Mouse (Mus musculus) c-Kit-positive CD71-positive TER-119-positive erythroid progenitor cells, embryonic 14.5 days (primary cell): ENCODE measurements around the gene Slamf6.
"Not testable (repeated sequence)": the region's sequence is repeated elsewhere in the genome, so short reads cannot be mapped to it uniquely, and the experiment has no call there.

Experiments used
- DNase-seq: peaks from one replicate; pipeline ENCODE4 v3.0.0-alpha.2; 2013; ENCODE audit warnings: low spot score

The Slamf6 gene

DNA sequence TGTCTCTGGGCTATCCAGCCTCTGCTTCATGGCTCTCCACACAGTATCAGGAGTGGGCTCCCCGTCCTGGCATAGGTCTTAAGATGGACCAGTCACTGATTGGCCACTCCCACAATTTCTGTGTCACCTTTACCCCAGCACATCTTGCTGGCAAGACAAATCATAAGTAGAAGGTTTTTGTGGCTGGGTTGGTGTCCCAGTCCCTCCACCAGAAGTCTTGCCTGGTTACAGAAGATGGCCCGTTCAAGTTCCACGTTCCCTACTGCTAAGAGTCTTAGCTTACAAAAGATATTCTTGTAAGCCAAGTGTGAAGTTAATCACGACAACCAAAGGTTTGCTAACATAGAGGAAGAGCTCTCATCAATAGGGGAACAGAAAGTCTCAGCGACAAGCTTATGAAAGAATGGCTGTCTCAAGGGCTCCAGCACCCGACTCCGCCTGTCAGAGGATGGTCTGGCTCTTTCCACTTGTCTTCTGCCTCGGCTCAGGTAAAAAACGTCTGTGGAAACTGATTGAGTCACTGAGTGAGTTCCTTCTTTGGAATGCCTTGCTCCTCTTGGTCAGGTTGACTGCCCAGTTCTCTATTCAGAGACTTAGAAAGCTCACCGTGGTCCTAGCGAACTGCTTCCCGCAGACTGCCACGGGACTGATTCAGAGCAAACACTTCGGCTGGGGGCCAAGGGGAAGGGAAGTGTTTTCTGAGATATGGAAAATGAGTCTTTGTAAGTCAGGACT, at the start of gene Slamf6:
TSS of gene Slamf6 (plus strand) at position 211 of the 735 bp plus-strand sequence.
- DNase-seq = no peak

- no peak for DNase-seq
These were observed 30.3 kb upstream of the Slamf6 start for GRCm38 (mm10) chr1:171886989-171887388.

DNA sequence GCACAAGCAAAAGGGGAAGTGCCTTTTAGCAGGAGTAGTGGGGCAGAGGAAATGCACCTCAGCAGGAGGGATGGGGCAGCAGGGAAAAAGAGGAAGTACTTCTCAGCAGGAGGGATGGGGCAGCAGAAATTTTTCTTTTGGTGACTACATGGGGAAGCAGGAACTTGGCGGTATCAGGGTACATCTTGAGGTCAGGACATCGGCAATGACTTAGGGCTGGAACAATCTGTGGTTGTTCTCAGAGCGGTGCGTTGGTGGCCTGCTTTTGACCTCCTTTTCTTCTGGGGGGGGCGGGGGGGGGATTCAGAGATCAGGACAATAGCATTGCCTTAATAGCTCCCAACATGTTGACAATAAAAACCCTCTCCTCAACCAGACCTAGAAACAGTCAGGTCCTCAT, 22.0 kb upstream of the Slamf6 start, which contains the start of gene Gm10521:
TSS of gene Gm10521 (plus strand) at position 301 of the 400 bp plus-strand sequence.
- DNase-seq = not testable (repeated sequence)

DNA sequence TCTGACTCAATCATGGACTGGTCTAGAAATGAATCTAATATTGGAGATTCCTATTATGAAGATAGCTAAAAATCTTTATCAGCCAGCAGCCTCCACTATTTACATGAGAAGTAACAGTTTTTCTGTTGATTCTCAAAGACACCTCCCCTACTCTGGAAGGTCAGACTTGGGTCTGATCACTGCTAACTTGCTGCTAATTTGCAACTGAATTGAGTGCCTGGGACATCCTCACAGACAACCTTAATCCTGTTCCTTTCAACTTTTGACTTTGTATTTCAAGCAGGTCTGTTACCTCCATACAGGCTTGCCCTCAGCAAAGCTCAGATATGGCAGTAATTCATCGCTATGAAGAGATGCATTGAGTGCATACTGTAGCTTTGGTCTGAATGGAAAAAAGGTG, 13.3 kb upstream of the Slamf6 start:
- DNase-seq = no peak

DNA sequence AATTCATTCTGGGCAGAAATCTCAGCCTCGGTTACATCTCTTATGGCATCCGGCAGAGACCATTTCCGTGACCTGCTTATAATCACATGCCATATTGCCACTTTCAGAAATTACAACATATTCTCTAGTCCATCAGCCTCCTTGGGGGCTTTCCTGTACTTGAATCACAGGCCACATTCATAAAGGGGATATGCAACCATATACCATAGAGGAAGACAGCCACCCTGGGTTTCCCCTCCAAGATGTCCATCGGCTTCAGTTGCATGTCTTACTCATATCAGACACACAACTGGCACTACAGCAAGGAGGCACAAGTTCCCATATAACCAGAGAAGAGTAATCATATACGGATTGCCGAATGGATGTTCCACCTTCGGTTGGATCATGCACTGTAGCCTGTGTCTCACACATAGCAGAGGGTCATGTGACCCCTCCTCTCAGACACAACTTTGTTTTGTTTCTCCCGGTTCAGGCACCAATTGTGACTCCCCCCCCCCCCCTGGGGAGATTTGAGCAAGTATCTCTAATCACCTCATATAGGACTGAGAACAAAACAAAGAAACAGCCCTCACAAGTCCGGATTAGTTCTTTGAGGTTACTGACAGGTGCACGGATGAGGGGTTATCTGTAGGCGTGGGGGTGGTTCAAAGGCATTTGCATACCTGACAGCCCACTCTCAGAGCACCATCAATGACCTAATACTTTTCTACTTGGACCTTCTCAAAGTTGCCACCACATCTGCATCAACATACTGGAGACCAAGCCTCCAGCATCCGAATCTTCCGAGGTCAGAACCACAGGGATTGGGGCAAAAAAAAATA, 1.5 kb upstream of the Slamf6 start:
- no peak for DNase-seq

GRCm38 (mm10) chr1:171918136-171918920, 1.0 kb downstream of the Slamf6 start:
- no peak for DNase-seq

- DNase-seq = no peak
These were observed 1.9 kb downstream of the Slamf6 start for GRCm38 (mm10) chr1:171919193-171919592.

DNA sequence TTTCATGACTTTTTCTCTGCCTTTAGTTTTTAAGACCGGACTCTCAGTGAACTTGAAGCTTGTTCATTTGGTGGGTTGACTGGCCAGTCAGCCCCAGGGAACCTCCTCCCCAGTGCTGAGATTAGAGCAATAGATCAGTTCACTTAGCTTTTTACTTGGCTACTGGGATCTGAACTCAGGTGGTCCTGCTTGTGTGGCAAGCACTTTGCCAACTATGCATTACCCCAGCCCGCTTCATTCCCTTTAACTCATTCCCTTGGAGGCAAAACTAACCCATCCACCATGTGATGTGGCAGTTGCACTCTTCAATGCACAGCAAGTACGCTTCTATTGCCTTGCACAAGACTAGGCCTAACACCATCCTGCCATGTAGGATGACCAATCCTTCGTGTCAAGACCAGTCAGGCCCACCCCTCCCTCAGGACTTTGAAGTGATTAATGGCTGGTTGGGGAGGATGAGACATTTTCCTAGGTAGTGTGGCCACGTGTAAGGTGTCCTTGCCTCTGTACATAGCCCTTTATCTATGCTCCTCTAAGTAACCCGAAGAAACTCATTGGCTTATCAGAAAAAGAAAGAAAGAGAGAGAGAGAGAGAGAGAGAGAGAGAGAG, 2.7 kb downstream of the Slamf6 start:
- no peak for DNase-seq

- DNase-seq = no peak
These were observed 3.8 kb downstream of the Slamf6 start for GRCm38 (mm10) chr1:171920989-171921621.

DNA sequence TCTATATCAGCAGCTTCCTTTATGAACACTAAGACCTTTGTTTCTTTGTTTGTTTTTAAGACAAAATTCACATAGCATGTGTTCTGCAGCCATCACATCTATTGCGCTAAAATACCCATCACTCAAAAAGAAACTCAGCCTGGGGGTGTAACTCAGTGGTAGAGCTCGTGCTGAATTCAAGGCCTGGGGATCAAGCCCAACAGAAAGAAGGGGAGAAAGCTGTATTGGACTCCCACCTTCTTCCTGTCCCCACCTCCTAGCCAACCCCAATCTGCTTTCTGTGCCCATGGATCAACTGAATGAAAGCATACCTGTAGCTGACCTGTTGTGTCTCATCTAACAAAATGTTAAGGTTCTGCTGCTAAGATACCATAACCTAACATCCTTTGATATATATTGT, 4.3 kb downstream of the Slamf6 start:
- no peak for DNase-seq

DNA sequence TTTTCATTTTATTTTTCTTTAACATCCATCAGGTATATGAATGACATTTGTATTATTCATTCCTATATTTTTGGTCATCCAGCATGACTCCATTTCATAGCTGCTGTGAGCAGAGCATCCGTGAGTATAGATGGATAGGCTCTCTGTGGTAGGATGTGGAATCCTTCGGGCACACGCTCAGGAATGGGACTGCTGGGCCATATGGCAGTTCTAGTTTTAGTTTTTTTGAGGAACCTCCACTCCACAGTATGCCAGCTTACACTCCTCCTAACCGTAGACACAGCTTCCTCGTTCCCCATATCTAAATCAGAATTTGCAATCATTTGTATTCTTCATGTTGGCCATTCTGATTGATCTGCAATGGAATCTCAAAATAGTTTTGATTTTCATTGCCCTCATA, 5.5 kb downstream of the Slamf6 start:
- DNase-seq = no peak

GRCm38 (mm10) chr1:171924900-171925299, 7.6 kb downstream of the Slamf6 start:
- no peak for DNase-seq

GRCm38 (mm10) chr1:171933851-171934250, 16.5 kb downstream of the Slamf6 start:
- no peak for DNase-seq

DNA sequence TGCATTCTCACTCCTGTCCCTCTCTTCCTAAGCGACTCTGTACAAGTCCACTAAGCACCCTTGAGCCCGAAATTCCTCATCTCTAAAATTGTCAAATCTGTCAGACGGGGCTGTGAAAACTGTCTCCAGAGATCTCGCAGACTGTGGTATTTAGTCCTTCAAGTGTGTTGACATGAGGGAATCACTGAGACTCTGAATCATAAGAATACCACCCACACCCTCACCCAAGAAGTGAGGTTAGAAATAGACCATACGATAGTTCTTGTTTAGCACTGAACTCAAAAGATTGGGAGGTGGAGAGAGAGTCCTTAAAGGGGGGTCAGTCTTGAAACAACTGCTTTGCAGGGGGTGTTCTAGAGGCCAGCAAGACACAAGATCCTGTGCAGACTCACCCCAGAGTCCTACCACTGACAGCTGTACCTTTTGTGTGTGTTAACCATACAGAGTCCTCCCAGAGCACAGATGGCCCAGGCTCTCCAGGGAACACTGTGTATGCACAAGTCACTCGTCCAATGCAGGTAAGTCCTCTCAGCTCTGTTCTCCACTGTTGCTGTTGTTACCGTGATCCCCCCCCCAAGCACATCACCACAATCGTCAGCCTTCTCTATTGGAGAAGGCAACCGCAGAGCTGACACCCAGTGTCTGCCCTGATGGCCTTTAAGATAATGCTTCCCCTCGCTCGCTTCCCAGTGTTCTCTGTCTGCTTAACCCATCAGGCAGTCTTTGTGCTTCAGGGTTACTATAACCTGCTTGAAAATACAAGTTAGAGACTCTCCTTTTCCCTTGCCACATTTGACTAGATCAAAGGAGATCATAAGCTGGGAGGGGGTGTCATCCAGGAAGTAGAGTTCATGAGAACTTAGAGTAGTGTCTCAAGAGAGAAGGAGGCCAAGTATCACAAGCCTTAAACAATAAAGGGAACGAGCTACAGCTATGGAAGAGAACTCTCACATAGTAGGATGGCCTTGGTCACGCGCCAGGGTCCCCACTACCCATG, 21.9 kb downstream of the Slamf6 start:
- DNase-seq = no peak

DNA sequence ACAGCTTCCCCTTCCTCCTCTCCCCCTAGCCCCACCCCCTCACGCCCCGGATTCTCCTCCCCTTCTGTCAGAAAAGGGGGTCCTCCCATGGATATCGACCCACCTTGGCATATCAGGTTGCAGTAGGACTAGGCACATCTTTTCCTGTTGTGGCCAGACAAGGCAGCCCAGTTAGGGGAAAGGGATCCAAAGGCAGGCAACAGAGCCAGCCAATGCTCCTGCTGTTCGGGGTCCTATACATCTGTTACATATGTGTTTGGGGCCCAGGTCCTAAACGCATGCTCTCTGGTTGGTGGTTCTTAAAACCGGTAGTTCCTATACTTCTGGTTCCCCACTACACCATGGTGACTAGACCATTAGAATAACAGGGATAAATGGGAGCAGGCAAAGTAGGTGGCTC, 23.3 kb downstream of the Slamf6 start:
- DNase-seq = no peak

- no peak for DNase-seq
These were observed 29.2 kb downstream of the Slamf6 start for GRCm38 (mm10) chr1:171946447-171946995.

- DNase-seq = no peak
These were observed 31.0 kb downstream of the Slamf6 start for GRCm38 (mm10) chr1:171948161-171948945.

- no peak for DNase-seq
These were observed 31.7 kb downstream of the Slamf6 start for GRCm38 (mm10) chr1:171948946-171949508.

DNA sequence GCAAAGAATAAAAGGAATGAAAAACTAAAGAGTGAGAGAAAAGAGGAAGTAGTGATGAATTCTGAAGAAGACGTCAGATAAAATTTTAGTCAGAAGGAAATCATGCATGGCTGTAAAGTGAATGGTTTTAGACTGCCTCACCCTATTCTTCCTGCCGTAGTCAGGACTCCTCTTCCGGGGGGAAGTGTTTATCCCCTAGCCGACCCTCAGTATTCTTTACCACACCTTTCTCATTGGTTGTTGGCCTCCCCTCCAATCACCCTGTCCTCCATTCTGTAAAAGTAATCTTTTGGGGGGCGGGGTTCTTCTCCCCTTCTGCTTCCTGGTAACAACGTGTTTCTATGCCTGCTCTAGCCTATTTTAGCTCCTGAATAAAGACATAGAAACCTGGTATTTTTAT, 37.8 kb downstream of the Slamf6 start:
- DNase-seq = no peak
